Mouse (Mus musculus) forebrain, embryonic 13.5 days (tissue): Measurements from ENCODE around the gene Cyp4a32. TPM values are rescaled to one million over a fixed set of nuclear protein-coding genes. Genes with fewer than 3 reads are reported as not detected.

Source experiments
- ATAC-seq: fragments of 200-750 bp; cut with Nextera tagmentation; 2 replicates; pipeline ENCODE4 v1.8.0; 2017
- H3K27ac ChIP-seq: fragments of 300-500 bp; sonication (generic); 2 replicates; pipeline ENCODE4 v1.5.1; 2015; ENCODE audit warnings: inconsistent platforms, mild to moderate bottlenecking, moderate library complexity
- H3K27me3 ChIP-seq: fragments of 300-500 bp; sonication (generic); 2 replicates; pipeline ENCODE4 v1.6.1; 2015; ENCODE audit warnings: mild to moderate bottlenecking, inconsistent platforms
- H3K36me3 ChIP-seq: fragments of 300-500 bp; sonication (generic); 2 replicates; pipeline ENCODE4 v1.6.1; 2015; ENCODE audit warnings: mild to moderate bottlenecking, inconsistent platforms; ENCODE audit not compliant: poor library complexity, severe bottlenecking
- H3K4me1 ChIP-seq: fragments of 300-500 bp; sonication (generic); 2 replicates; pipeline ENCODE4 v1.6.1; 2015; ENCODE audit warnings: inconsistent platforms
- H3K4me2 ChIP-seq: fragments of 300-500 bp; sonication (generic); 2 replicates; pipeline ENCODE4 v1.6.1; 2015; ENCODE audit warnings: inconsistent platforms, mild to moderate bottlenecking, moderate library complexity
- H3K4me3 ChIP-seq: fragments of 300-500 bp; sonication (generic); 2 replicates; pipeline ENCODE4 v1.5.1; 2015; ENCODE audit warnings: mild to moderate bottlenecking, inconsistent platforms
- H3K9ac ChIP-seq: fragments of 300-500 bp; sonication (generic); 2 replicates; pipeline ENCODE4 v1.6.1; 2015; ENCODE audit warnings: mild to moderate bottlenecking, inconsistent platforms
- H3K9me3 ChIP-seq: fragments of 300-500 bp; sonication (generic); replicated peaks from 2 replicates; pipeline ENCODE4 v1.6.1; 2016; ENCODE audit warnings: inconsistent platforms
- polyA plus RNA-seq: library from polyadenylated mRNA; unstranded; fragments of >200 nt; fragmentation: Nextera tagmentation; extraction: Ambion mirVana; gene quantifications from 2 replicates; pipeline ENCODE4 v1.2.1, GENCODE M21; 2015

The Cyp4a32 gene
- polyA plus RNA-seq, 1 experiment from 2014 or later: not detected

DNA sequence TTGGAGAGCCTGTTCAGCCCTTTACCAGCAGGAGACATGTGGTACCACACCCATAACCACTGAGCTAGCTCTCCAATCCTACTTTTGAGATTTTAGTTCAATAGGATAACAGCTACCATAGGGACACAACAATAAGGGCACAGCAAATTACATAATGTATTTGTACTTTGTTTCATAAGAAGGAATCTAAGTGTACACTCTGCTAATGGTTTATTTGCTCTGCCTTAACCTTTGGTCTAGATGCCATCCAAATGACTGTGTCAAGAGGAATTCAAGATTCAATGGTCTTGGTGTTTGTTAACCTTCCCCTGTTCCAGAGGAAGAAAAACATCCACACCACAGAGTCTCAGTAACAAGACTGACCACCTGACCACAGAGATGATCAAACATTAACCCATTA is 58.4 kb downstream of the Cyp4a32 start:
- Histone ChIP-seq H3K9ac (no peak overlapping the region), H3K4me3 (no peak overlapping the region), H3K27me3 (no peaks in the 10 kb centered on the region), H3K4me2 (no peak overlapping the region), H3K36me3 (no peaks in the 10 kb centered on the region), H3K4me1 (peaks cover 7% of the 10 kb centered on the region; the same call in 1 of the 2 replicates), H3K9me3 (no peaks in the 10 kb centered on the region), H3K27ac (no peak overlapping the region)
- ATAC-seq: no peak

Other genes starting within 250 kb of the Cyp4a32 start
- gene Cyp4a12b, start 189.3 kb upstream of the Cyp4a32 start, polyA plus RNA-seq: not detected in 2 replicates
- gene Cyp4a30b, start 148.4 kb upstream of the Cyp4a32 start, polyA plus RNA-seq: not detected in 2 replicates
- not detected in 2 replicates for gene Cyp4a14, start 104.8 kb upstream of the Cyp4a32 start, polyA plus RNA-seq
- not detected in 2 replicates for gene Cyp4a10, start 82.7 kb upstream of the Cyp4a32 start, polyA plus RNA-seq
- not detected in 2 replicates for gene Cyp4a31, start 37.3 kb upstream of the Cyp4a32 start, polyA plus RNA-seq
- 0.24 TPM in 1 of 2 replicates, not detected in the other for gene Cyp4b1, start 46.8 kb downstream of the Cyp4a32 start, polyA plus RNA-seq
- 23.6 and 23.7 TPM in 2 replicates for gene Efcab14, start 136.8 kb downstream of the Cyp4a32 start, polyA plus RNA-seq
- gene Tex38, start 180.0 kb downstream of the Cyp4a32 start, polyA plus RNA-seq: 0.38 TPM in 1 of 2 replicates, not detected in the other
- gene Atpaf1, start 183.8 kb downstream of the Cyp4a32 start, polyA plus RNA-seq: 31.1 and 35.8 TPM in 2 replicates
- gene Mob3c, start 227.1 kb downstream of the Cyp4a32 start, polyA plus RNA-seq: 3.8 and 4.9 TPM in 2 replicates
- gene Mknk1, start 238.2 kb downstream of the Cyp4a32 start, polyA plus RNA-seq: 21.7 and 23.0 TPM in 2 replicates